Mouse (Mus musculus) monocyte, adult 5-6 weeks (primary cell): ENCODE results near the gene Pyroxd2. TPM values are rescaled to one million over a fixed set of nuclear protein-coding genes. Genes with fewer than 3 reads are reported as not detected.

ENCODE experiments used
- ATAC-seq: fragments of 153-309, 156-312 bp; replicated peaks from 2 replicates; pipeline ENCODE4 v1.8.0; 2017; ENCODE audit warnings: mild to moderate bottlenecking; ENCODE audit not compliant: low TSS enrichment, insufficient number of reproducible peaks, severe bottlenecking, poor library complexity, low FRiP score
- total RNA-seq: library from RNA; stranded (forward); fragments of 200-1000, 200-491, 200-594 nt; gene quantifications from 3 replicates; pipeline ENCODE4 v1.2.3, GENCODE M21; 2017

Gene Pyroxd2
- total RNA-seq, 1 experiment from 2014 or later = 1.6 TPM

DNA sequence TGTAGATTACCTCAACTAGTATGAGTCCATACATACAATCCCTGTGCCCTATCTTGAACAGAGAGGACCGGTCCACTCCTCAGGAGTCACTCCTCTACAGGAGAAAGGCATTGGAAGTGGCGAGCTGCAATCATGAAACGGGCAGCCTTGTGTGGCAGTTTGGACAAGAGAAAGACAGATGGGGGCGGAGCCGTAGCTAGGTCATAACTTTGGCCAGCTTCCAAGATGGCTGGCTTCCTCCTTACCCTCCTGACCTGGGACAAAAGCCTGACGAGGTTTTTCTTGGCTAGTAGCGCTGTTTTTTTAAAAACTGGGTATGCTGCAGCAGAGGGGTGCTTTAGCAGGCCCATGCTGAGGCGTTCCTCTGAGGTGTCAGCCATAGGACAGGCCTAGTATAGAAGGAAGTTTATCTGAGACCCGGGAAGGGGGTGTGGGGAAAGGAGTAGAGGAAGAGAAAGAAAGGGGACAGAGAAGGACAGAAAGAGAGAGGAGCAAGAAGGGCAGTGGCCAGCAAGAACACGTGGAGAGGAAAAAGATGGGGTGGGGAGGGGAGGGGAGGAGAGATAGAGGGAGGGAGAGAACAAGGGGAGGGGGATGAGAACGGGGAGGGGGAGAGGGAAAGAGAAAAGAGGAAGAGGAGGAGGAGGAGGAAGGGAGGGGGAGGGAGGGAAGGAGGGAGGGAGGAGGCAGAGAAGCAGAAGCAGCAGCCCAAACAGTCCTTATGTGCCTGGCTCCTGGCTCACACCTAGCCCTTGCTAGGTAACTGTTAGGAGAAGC is 754 bp upstream of the Pyroxd2 start:
- peak; percentile 67 for ATAC-seq

DNA sequence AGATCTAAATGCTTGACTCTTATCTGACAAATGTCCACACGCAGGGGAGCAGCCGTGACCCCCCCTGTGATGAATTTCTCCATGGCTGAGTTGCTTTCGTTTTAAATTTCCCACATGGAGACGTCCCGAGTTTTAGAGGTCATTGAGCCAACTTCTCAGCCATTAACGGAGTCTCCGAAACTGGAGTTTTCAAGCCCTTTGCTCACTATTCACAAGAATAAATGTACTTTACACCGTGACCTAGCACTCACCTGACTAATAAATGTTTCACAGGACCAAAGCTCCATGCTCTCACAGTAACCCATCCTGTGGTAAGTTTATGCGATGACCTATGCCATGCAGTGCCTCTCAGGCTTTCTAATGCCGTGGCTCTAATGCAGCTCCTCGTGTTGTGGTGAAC is 2.4 kb downstream of the Pyroxd2 start:
- ATAC-seq = no peak

DNA sequence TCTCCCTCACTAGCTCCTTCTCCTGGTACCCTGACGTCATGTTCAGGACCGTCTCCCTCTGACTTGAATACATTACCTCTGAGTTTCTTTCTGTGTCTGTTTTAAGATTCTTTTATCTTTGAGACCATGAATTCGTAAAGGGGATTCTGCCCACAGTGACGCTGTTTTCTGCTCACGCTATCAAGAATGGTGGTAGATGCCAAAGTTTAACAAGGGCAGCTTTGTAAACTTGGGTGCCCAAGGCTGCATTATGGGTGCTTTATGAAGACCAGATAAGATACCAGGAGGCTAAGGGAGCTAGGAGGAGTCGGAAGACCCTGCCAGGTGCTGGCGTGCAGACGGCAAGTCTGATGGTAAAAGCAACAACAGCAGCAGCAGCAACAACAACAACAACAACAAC is 5.9 kb downstream of the Pyroxd2 start:
- no peak for ATAC-seq

GRCm38 (mm10) chr19:42745869-42746224 is 6.7 kb downstream of the Pyroxd2 start:
- no peak for ATAC-seq

- ATAC-seq = no peak
These were observed 7.3 kb downstream of the Pyroxd2 start for GRCm38 (mm10) chr19:42745084-42745868.

- 0 out of 2 replicates have a peak, but pooled peaks have one; percentile 16 for ATAC-seq
These were observed 8.4 kb downstream of the Pyroxd2 start for GRCm38 (mm10) chr19:42744162-42744586.

DNA sequence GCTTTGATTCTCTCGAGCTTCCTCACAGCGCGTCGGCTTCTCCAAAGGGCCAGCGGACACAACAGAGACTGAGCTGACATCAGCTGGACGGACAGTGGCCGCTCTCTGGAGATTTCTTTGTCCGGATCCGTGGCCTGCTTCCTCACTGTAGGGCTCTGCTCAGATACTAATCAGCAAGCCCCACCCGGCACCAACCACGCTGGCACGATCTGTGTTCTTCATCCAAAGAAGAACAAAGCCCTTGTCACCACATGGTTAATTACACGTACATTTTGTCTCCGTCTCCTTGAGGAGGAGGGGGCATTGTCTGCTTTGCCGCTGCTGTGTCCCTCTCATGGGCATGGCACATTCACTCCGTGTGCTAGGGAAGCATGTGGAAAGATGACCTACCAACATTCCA is 9.3 kb downstream of the Pyroxd2 start:
- no peak for ATAC-seq

GRCm38 (mm10) chr19:42741884-42742283 is 10.7 kb downstream of the Pyroxd2 start:
- ATAC-seq = no peak

GRCm38 (mm10) chr19:42740163-42740899 is 12.2 kb downstream of the Pyroxd2 start:
- ATAC-seq = no peak

- ATAC-seq = no peak
These were observed 12.8 kb downstream of the Pyroxd2 start for GRCm38 (mm10) chr19:42739734-42740133.

GRCm38 (mm10) chr19:42737753-42738152 is 14.8 kb downstream of the Pyroxd2 start:
- ATAC-seq = no peak

GRCm38 (mm10) chr19:42734982-42735381 is 17.6 kb downstream of the Pyroxd2 start:
- ATAC-seq = no peak

GRCm38 (mm10) chr19:42727424-42727823 is 25.2 kb downstream of the Pyroxd2 start:
- ATAC-seq = no peak

GRCm38 (mm10) chr19:42726766-42727165 is 25.8 kb downstream of the Pyroxd2 start:
- no peak for ATAC-seq

DNA sequence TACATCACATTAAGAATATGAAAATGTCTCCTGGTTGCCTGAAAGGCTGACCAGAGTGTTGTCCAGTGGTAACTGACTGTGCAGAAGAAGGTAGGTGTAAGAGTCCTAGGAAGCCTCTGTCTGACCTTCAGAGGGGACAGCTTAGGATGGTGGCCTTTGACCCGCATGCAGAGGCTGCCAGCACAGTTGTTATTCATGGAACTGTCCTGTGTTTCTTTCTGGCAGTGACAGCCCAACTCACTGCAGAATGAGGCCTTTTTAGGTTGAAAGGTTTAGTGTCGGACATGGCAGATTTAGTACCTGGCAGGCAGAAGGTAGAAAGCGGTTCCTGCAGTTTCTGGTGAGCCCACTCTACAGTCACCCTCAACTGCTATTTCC is 26.6 kb downstream of the Pyroxd2 start:
- no peak for ATAC-seq

DNA sequence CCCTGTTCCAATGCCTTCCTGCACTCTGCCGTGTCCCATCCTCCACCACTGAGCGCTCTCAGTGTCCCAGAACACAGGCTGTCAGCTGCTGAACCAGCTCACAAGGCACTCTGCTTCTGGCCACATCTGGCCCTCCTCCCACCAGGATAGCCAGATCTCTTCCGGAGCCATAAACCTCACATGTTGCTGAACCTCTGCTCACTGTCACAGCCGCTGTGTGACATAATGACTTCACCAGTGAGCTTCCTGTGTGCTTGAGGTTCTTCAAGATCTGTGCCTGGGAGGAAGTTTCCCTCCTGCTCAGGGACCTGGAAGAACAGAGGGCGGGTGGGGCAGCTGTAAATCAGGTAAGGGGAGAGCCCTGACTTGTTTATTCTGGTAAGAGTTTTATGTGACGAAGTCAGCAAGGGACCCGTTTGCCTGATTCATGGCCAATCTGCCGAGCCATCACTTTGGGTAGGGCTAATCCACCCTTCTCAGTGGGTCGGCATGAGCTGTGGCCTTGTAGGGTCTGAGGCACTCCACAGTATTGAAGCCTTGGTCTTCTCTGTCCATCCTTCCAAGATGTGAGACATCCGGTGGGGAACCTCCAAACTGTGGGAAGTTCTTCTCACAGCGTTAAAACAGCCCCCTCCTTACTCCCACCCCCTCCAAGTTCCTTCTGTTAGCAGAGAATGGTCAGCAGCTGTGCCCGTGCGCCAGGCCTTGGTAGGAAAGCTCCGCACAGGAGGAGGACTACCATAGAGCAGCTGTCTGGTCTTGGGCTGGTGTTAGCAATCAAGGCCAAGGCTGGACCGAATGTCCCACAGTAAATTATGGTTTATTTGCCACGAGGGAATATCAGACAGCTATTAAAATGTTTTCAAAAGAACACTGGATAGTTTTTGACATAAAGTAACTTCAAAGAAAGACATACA is 27.3 kb downstream of the Pyroxd2 start:
- no peak for ATAC-seq

DNA sequence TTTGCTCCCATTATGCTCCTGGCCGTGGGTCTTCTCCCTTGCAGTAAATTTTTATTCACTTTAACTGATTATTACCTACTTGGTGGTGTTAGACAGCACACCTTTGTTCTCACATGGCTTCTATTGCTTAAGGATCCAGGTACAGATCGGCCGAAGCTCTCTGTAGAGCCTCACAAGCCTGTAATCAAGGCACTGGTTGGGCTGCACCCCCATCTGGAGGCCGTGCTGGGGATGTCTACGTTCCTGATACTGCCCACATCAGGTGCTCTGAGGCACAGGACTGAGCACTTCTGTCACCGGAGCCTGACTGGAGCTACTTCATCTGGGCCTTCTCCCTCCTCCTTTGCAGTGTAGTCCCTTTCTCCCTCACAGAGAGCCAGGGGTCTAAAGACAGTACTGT is 29.3 kb downstream of the Pyroxd2 start:
- no peak for ATAC-seq

GRCm38 (mm10) chr19:42722500-42722899 is 30.1 kb downstream of the Pyroxd2 start:
- no peak for ATAC-seq
